Mouse (Mus musculus): Measurements from ENCODE around the gene Rnf141.

GRCm38 (mm10) chr7:110848371-110848770 lies 4.1 kb upstream of the Rnf141 start:
- no peak for TF ChIP-seq CTCF (IDR thresholded peaks at IDR 0.05; ENCODE audit: extremely low read depth, insufficient read depth, low read length)
- no peak for TF ChIP-seq POLR2A (IDR thresholded peaks at IDR 0.05; ENCODE audit: extremely low read depth, insufficient read depth, low read length)

Data from cortical plate, adult 2 months (tissue).